Mouse (Mus musculus): ENCODE results near the gene Rgma. TPM values are rescaled to one million over a fixed set of nuclear protein-coding genes. Genes with fewer than 3 reads are reported as not detected.

Rgma gene
- 0.14 and 0.30 TPM in 2 replicates for polyA plus RNA-seq (2012; ENCODE audit: low replicate concordance)

DNA sequence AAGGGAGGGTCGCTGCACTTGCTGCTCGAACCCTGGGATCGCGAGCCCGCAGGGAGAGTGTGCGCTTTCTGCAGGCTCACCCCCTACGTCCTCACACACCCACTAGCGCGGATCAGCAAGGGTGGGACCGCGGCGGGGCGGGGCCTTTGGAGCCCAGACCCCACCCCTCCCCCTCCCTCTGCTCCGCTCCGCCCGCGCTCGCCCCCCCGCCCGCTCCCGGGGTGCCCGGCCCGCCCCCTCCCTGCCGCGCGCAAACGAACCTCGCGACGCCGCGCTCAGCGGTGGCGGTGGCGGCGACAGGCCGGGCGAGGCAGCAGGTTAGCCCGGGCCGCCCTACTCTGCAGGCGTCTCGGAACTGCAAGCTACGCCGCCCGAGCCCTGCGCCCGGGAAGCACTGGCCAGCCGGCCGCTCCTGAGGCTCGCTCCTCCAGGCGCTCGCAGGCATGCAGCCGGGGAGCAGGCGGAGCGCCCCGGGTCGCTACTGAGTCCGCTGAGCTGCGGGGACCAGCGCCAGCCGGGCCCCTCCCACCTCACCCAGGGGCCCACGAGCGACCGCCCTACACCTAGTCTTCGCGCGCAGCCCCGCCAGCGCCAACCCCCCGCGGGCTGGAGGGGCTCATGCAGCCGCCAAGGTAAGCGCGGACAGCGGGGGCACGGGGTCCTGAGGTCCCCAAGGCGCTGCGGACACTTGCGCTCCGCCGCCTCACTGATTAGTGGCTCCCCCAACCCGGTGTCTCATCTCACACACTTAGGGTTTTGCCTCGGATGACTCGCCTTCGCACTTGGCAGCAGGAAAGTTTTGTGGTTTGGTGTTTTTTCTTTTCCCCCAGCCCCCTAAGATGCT lies at the start of gene Rgma:
Gene Rgma, plus strand, starts transcription at position 253 of the 844 bp plus-strand sequence.

Other genes with a start within 250 kb of the Rgma start
- 16.9 and 26.5 TPM in 2 replicates for gene Chd2, start 166.3 kb downstream of the Rgma start, polyA plus RNA-seq (2012; ENCODE audit: low replicate concordance)